Mouse (Mus musculus): Measurements from ENCODE around the gene Klk1b5.

Gene Klk1b5

GRCm38 (mm10) chr7:44253023-44253616 lies 37.4 kb downstream of the Klk1b5 start:
- no peak for DNase-seq (ENCODE audit: low spot score in 2 of 2)

- no peak for DNase-seq (ENCODE audit: low spot score in 2 of 2)
Observed at GRCm38 (mm10) chr7:44254930-44255329, 39.2 kb downstream of the Klk1b5 start.

DNA sequence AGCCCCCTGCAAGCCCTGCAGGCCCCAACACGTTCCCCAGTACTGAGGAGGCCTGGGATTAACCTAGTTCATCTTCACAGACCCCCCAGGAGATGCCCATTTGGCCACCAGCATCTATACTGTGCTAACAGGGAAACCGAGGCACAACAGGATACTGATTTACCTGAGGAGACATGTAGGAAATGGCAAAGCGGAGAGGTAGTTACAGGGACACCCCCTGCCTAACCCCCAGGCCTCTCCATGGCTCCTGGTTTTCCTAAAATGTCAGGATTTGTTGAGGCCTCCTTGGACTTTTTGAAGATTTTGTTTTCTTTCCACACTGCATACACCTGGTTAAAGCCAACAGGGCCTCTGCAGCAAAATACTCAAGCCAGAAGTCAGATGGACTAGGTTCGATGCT lies 41.5 kb downstream of the Klk1b5 start, which contains the start of gene Acp4:
Gene Acp4 (minus strand): TSS at position 101 of the 400 bp plus-strand sequence.
- DNase-seq (ENCODE audit: low spot score in 2 of 2), result no peak

DNA sequence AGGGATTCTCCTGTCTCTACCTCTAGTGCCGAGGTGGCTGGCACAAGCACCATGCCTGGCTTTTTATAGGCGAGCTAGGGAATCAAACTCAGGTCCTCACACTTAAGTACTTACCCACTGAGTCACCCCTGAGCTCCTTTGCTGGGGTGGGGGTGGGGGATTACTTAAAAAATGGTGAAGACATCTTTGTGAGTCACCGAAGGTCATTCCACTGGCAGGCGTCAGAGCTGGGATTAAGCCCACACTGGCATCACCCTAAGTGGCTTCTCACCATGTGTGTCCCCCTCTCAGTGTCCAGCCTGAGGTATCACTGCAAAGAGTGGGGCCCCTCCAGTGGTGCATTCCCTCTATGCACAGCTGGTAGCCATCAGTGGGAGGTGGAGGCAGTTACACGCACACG lies 44.7 kb downstream of the Klk1b5 start:
- no peak for DNase-seq (ENCODE audit: low spot score in 2 of 2)

GRCm38 (mm10) chr7:44261147-44261546 lies 45.4 kb downstream of the Klk1b5 start, which contains the start of gene Gm15517:
Gm15517 (plus strand) TSS chr7:44261447.
- no peak for DNase-seq (ENCODE audit: low spot score in 2 of 2)

GRCm38 (mm10) chr7:44262791-44263643 lies 47.3 kb downstream of the Klk1b5 start:
- DNase-seq (ENCODE audit: low spot score in 2 of 2), result peak; percentile 81 to 92

DNA sequence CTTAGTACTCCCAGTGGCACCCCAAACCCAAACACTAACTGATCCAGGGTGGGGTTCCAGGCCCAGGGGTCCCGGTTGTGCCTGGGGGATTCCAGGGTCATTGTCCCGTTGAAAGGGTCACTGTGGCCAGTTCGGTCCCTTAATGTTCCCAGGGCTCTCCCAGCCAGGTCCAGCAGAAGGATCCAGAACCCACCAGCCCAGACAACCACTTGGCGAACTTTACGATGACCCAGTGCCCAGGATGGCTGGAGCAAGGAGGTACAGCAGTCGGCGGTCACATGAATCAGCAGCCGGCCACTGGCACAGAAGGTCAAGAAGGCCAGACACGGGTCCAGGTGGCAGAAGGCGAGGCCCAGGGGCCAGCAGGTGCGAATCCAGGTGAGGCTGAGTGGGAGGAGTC lies 52.4 kb downstream of the Klk1b5 start:
- DNase-seq (ENCODE audit: low spot score in 2 of 2), result no peak

- DNase-seq (ENCODE audit: low spot score in 2 of 2), result no peak
Observed at GRCm38 (mm10) chr7:44269397-44269796, 53.7 kb downstream of the Klk1b5 start.
